Mouse (Mus musculus) heart, adult 2 months (tissue): ENCODE measurements at regions not wholly inside any gene's neighbourhood (a gene's known extent, or its start where the extent isn't known, plus 50 kb on each side); places are given as distances from the start of the nearest gene placed in this dataset.

Experiments
- CTCF ChIP-seq: fragments of 200-600 bp; IDR thresholded peaks from 2 replicates; pipeline ENCODE4 v1.8.1; 2022; ENCODE audit warnings: antibody characterized with exemption, mild to moderate bottlenecking, moderate library complexity
- EP300 ChIP-seq: fragments of 200-500 bp; IDR thresholded peaks from 2 replicates; pipeline ENCODE4 v1.6.1; 2011; ENCODE audit warnings: low read depth, low read length, control low read depth; ENCODE audit not compliant: insufficient read depth

- TF ChIP-seq CTCF (no peak), EP300 (no peak)
These were observed 67.5 kb upstream of the Ins2 start for GRCm38 (mm10) chr7:142810711-142811110.
